Mouse (Mus musculus): Measurements from ENCODE around the gene Lmf2. TPM values are rescaled to one million over a fixed set of nuclear protein-coding genes. Genes with fewer than 3 reads are reported as not detected.

The Lmf2 gene
- polyA plus RNA-seq (2017; shearing (Covaris generic)): 10 to 100 TPM; 57.0 to 69.5 TPM

GRCm38 (mm10) chr15:89355241-89356187, at the start of gene Lmf2, which contains the start of gene Ncaph2:
Gene Lmf2 (minus strand): TSS chr15:89355659.
Gene Ncaph2 (plus strand): TSS chr15:89355719.

GRCm38 (mm10) chr15:89384617-89385016, 29.2 kb upstream of the Lmf2 start, which contains the start of gene Klhdc7b:
Gene Klhdc7b (plus strand): TSS chr15:89384917.

DNA sequence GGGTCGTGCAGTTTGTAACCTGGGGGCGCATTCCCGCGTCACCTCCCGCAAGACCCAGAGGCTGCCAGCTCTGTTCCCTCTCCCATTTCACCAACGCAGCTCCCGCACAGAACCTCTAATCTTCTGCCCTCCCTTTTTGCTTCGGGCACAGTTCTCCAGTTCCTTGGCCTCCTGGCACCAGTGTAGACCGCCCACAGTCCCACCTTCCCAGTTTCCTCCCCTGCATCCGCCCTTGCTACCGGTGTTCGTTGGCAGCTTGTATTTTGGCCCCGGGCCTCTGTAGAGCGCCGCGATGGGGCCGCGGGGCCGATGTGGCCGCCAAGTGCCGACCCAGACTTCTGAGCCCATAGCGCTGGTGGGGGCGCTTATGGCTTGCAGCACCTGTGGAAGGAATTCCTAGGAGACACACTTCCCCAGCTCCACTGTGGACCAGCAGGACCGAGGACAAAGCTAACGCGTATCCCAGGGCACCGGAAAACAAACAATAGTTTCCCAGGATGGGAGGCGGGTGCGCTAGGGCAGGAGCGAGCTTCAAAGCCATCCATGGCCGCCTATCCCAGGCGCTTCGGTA, 23.5 kb upstream of the Lmf2 start, which contains the start of gene Odf3b:
Gene Odf3b, minus strand, starts transcription at position 452 of the 571 bp plus-strand sequence.

DNA sequence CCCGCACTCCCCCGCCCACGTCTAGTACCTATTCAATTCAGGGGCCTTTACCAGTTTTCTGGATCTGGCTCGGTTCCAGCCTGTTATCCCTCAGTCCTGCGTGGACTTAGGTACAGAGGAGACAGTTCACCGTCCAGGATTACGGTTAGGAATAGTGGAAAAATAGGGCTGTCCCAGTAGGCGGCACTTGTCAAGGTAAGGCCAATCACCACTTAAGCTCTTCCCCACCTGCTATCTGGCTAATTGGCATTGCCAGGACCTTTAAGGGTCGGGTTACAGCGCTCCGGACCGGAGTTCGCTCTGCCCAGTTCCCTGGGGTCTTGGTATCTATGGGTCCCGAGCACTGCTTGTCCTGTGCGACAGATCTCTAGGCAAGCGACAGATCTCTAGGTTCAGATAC, 21.5 kb upstream of the Lmf2 start, which contains the start of gene Tymp:
Gene Tymp, minus strand, starts transcription at position 83 of the 400 bp plus-strand sequence.

DNA sequence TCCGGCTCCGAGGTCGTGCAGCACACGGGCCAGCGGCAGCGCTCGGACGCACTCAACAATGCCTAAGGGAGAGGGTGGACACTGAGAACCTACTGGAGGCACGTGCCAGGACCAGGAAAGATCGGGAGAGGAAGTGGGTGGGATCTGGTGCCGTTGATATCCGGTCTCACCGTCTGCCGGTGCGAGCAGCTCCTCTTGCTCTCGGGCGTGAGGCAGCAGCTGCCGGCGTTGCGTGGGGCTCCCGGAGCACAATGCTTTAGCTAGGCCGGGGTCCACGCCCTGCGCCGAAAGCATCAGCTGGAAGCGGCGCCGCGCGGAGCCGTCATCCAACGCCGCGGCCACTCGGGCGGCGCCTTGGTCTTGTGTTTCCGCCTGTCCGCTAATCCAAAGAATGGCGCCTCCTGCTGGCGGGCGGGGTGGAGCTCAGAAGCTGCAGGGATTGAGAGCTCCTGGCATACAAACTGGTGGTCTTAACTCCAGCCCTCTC, 18.3 kb upstream of the Lmf2 start, which contains the start of gene Sco2:
Gene Sco2, minus strand, starts transcription at position 85 of the 487 bp plus-strand sequence.

GRCm38 (mm10) chr15:89334271-89334670, 21.2 kb downstream of the Lmf2 start, which contains the start of gene Miox:
Gene Miox (plus strand): TSS chr15:89334398.

DNA sequence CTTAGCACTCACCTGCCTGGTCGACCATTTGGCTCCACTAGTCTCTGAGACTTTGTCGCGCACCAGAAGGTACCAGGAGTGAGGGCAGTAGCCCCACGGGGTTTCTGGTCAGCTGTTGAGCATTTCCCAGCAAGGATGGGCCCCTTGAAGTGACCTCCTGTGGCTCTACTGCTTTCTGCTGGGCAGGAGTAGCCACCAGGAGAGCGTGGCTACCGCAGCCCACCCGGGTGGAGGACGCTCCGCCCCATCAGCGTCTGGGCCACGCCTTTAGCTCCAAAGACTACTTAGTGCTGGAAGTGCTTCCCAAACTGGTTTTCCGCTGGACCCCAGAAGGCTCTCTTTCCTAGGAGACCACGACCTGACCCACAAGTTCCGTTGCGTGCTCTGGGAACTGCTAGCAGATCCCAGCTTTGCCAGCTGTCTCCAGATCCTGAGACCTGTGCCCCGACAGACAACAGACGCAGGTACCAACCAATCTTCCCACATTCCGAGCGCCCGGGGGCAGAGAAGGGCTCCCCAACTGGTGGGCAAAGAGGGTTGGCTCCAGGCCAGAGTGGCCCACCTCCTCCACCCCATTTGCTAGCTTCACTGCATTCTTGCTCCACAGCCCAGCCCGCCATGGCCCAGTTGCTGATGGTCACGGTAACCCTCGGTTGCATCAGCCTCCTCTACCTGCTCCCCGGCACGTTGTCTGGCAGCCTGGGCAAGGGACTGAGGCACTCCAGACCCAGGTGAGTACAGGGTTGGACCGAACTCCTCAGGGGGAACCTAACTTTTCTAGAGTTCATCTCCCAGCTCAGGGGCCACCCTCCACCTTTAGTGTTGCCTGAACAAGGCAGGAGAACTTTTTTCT, 32.6 kb downstream of the Lmf2 start, which contains the start of gene Adm2:
Gene Adm2, plus strand, starts transcription at position 51 of the 853 bp plus-strand sequence.

GRCm38 (mm10) chr15:89315190-89315731, 40.2 kb downstream of the Lmf2 start, which contains the start of gene Sbf1:
Gene Sbf1 (minus strand): TSS chr15:89315311.

Other genes with a start within 250 kb of the Lmf2 start
- 10 to 100 TPM; 24.7 to 25.1 TPM for gene Tubgcp6, start 232.5 kb downstream of the Lmf2 start, polyA plus RNA-seq (2017; shearing (Covaris generic))
- gene Hdac10, start 227.0 kb downstream of the Lmf2 start, polyA plus RNA-seq (2017; shearing (Covaris generic)): 10 to 100 TPM; 55.7 to 63.3 TPM
- gene Mapk12, start 215.0 kb downstream of the Lmf2 start, polyA plus RNA-seq (2017; shearing (Covaris generic)): 10 to 100 TPM in 1 of 2 experiments, 1 to 10 TPM in 1; 8.4 to 18.8 TPM
- gene Mapk11, start 206.0 kb downstream of the Lmf2 start, polyA plus RNA-seq (2017; shearing (Covaris generic)): 100 to 1,000 TPM in 1 of 2 experiments, 10 to 100 TPM in 1; 50.7 to 111 TPM
- gene Plxnb2, start 174.9 kb downstream of the Lmf2 start, polyA plus RNA-seq (2017; shearing (Covaris generic)): 1 to 10 TPM; 2.3 to 6.2 TPM
- gene Dennd6b, start 159.2 kb downstream of the Lmf2 start, polyA plus RNA-seq (2017; shearing (Covaris generic)): 10 to 100 TPM; 36.9 to 42.4 TPM
- gene Ppp6r2, start 144.1 kb downstream of the Lmf2 start, polyA plus RNA-seq (2017; shearing (Covaris generic)): 10 to 100 TPM; 19.8 to 22.8 TPM
- 100 to 1,000 TPM; 183 to 186 TPM for gene Sbf1, start 40.3 kb downstream of the Lmf2 start, polyA plus RNA-seq (2017; shearing (Covaris generic))
- not detected for gene Adm2, start 32.9 kb downstream of the Lmf2 start, polyA plus RNA-seq (2017; shearing (Covaris generic))
- not detected for gene Miox, start 21.3 kb downstream of the Lmf2 start, polyA plus RNA-seq (2017; shearing (Covaris generic))
- 100 to 1,000 TPM; 139 to 146 TPM for gene Ncaph2, start 60 bp upstream of the Lmf2 start, polyA plus RNA-seq (2017; shearing (Covaris generic))
- gene Sco2, start 18.2 kb upstream of the Lmf2 start, polyA plus RNA-seq (2017; shearing (Covaris generic)): 10 to 100 TPM in 1 of 2 experiments, 1 to 10 TPM in 1; 7.7 to 19.2 TPM
- 1 to 10 TPM; 1.5 to 1.8 TPM for gene Tymp, start 21.4 kb upstream of the Lmf2 start, polyA plus RNA-seq (2017; shearing (Covaris generic))
- gene Odf3b, start 23.6 kb upstream of the Lmf2 start, polyA plus RNA-seq (2017; shearing (Covaris generic)): 1 to 10 TPM in 1 of 2 experiments, under 1 TPM in 1; 0.71 to 1.4 TPM
- under 1 TPM; 0.13 to 0.83 TPM for gene Klhdc7b, start 29.3 kb upstream of the Lmf2 start, polyA plus RNA-seq (2017; shearing (Covaris generic))
- under 1 TPM in 1 of 2 experiments, not detected in 1; 0.62 TPM for gene Syce3, start 54.8 kb upstream of the Lmf2 start, polyA plus RNA-seq (2017; shearing (Covaris generic))
- 1 to 10 TPM in 1 of 2 experiments, under 1 TPM in 1; 0.64 to 1.6 TPM for gene Cpt1b, start 70.2 kb upstream of the Lmf2 start, polyA plus RNA-seq (2017; shearing (Covaris generic))
- 1 to 10 TPM; 3.3 to 6.9 TPM for gene C730034F03Rik, start 73.9 kb upstream of the Lmf2 start, polyA plus RNA-seq (2017; shearing (Covaris generic))
- gene Gm44502, start 74.0 kb upstream of the Lmf2 start, polyA plus RNA-seq (2017; shearing (Covaris generic)): not detected
- gene Chkb, start 74.2 kb upstream of the Lmf2 start, polyA plus RNA-seq (2017; shearing (Covaris generic)): 100 to 1,000 TPM; 103 to 119 TPM
- under 1 TPM; 0.27 to 0.86 TPM for gene Mapk8ip2, start 98.3 kb upstream of the Lmf2 start, polyA plus RNA-seq (2017; shearing (Covaris generic))
- 10 to 100 TPM; 19.2 to 22.1 TPM for gene Arsa, start 121.8 kb upstream of the Lmf2 start, polyA plus RNA-seq (2017; shearing (Covaris generic))
- gene Shank3, start 144.0 kb upstream of the Lmf2 start, polyA plus RNA-seq (2017; shearing (Covaris generic)): under 1 TPM; 0.06 to 0.13 TPM
- gene Acr, start 212.7 kb upstream of the Lmf2 start, polyA plus RNA-seq (2017; shearing (Covaris generic)): not detected
- 1 to 10 TPM; 1.1 to 2.5 TPM for gene Rabl2, start 236.3 kb upstream of the Lmf2 start, polyA plus RNA-seq (2017; shearing (Covaris generic))